Mouse (Mus musculus) brain, embryonic 14.5 days (tissue): ENCODE measurements around the gene Flrt3.

Source experiments
- CTCF ChIP-seq: fragments of 200-500 bp; IDR thresholded peaks from 2 replicates; pipeline ENCODE4 v1.5.1; 2012; ENCODE audit warnings: inconsistent platforms, mild to moderate bottlenecking, moderate library complexity, borderline replicate concordance; ENCODE audit not compliant: insufficient read depth, insufficient read length; ENCODE audit errors: extremely low read depth
- POLR2A ChIP-seq: fragments of 200-500 bp; IDR thresholded peaks from 2 replicates; pipeline ENCODE4 v1.6.1; 2012; ENCODE audit warnings: mild to moderate bottlenecking, inconsistent platforms, borderline replicate concordance; ENCODE audit not compliant: poor library complexity, insufficient read depth, insufficient read length, severe bottlenecking; ENCODE audit errors: extremely low read depth

DNA sequence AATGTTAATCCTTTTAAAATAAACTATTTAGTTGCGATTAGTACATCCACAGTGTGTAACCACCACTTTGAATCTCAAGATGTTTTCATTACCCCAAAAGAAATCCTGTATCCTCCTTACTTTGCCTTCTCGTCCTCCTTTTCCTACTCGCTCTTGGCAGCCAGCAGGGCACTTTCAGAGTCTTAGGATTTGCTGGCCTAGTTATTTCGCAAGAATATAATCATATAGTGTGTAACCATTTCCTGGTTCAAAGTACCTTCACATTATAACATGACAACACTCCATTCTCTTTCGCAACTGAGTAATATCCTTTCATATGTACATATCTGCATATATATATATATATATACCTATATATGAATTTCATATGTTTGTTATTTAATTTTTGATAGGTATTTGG, 22.6 kb upstream of the Flrt3 start:
- TF ChIP-seq POLR2A: no peak
- TF ChIP-seq CTCF: no peak
